Mouse (Mus musculus) mouse embryonic stem cell (cell line): ENCODE measurements around the gene Hacd1.

Experiments used
- in situ Hi-C, 2 experiments: fragments of 300-500 bp; cut with MboI; formaldehyde crosslinking; loops; 1 replicate in 1 of 2; 3 replicates in 1 of 2; pipeline ENCODE4 v1.14.3; 2019 to 2020; ENCODE audit warnings: low sequenced_read_pairs in 2 of 2, low pct_unique_long_range_greater_than_20kb in 1 of 2, mixed read lengths in 1 of 2; ENCODE audit not compliant: unreplicated experiment in 1 of 2

The Hacd1 gene

DNA sequence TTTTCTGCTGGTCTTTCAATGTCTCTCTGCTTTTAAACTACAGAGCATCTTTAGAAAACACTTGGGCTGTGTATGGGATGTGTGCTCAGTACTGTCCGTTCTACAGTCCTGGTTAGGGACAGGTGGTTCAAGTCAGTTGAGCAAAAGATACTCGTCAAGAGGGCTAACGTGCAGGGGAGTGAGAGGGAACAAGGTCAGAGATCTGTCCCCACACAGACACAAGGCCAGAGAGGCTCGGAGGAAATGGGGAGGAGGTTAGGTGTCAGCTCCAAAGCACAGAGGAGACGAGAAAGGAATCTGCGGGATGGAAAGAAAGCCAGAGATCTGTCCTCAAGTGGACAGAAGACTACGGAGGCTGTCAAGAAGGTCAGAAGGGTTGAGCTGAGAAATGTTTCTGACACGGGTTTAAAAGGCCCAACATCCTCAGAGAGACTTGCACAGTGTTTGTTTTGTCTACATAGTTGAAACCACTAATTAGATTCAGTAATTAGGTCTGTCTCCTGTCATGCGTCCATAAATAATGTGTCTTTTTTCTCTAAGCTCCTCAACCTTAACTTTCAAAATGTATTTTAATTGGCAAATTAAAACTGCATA lies 12.3 kb downstream of the Hacd1 start:
- in situ Hi-C loops = loop anchor here in 1 of 2 experiments (10.0 kb wide), 1 partner anchor 251 kb away; no protein-coding TSS in a partner anchor

DNA sequence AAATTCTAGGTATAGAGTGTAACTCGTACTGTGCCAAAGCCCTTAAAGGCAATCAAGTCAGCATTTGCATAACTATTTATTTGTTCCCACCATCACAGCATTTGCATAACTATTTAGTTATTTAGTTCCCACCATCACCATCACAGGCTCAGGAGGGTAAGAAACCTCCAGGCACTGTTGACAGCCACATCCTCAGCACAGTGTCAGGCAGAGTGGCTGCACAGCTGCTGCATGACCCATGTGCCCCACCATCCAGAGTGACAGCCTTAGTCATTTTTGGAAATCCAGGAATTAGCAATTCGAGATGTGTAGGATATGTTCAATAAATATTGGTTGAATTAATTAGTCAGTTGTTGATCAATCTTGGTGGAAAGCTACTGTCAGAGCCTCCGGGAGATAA lies 12.9 kb downstream of the Hacd1 start:
- in situ Hi-C loops = loop anchor here in 1 of 2 experiments (10.0 kb wide), 1 partner anchor 252 kb away; no protein-coding TSS in a partner anchor

- in situ Hi-C loops = loop anchor here in 1 of 2 experiments (10.0 kb wide), 1 partner anchor 254 kb away; no protein-coding TSS in a partner anchor
These were observed 14.7 kb downstream of the Hacd1 start for GRCm38 (mm10) chr2:14041249-14041648.

DNA sequence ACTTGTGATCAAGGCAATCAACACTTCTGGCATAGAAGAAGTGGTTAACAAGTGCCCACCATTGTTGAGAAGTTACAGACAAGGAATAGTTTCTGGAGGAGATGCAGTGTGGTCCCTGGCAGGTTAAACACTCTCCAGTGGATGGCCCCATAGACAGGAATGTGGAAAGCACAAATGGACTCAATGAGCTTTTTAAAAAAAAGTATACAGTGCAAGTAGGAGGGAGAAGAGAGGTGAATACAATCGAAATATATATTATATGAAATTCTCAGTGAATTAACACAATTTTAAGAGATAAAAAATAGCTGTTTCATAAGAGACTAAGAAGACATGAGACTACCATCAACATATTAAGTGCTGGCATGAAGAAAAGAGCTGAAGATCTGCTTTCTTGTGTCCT lies 36.7 kb downstream of the Hacd1 start:
- in situ Hi-C loops = no loop called here

DNA sequence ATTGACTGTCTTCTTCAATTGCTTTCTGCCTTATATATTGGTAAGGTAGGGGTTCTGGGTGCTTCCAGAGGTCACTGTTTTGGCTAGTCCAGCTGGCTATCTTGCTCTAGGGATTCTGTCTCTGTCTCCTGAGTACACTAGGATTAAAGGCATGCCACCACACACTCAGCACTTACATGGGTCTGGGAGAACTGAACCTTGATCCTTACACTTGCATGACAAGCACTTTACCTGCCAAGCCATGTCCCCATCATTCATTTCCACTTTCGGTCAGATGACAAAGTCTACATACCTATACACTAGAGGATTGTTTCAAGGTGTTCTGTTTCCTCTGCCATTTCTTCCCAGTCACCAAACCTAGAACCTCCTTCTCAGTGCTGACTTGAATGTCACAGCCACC lies 50.8 kb downstream of the Hacd1 start:
- in situ Hi-C loops = no loop called here

DNA sequence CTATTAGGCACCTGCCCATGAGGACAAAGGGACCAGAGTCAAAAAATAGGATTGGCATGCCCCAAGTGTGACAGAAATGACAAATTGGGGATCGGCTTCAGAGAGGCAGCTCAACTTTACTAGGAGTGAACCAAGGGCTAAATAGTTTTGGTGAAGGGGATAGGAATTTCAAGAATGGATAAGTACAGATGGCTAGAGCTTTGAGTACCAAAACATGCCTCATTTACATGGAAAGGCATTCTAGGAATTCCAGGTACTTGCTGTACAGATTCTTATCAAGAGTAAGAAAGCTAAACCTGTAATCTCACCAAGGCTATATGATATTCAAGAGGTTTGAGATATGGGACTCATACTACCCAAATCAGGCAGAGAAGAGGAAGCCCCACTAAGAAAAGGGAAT lies 95.8 kb downstream of the Hacd1 start:
- in situ Hi-C loops = no loop called here

- in situ Hi-C loops = no loop called here
These were observed 99.5 kb downstream of the Hacd1 start for GRCm38 (mm10) chr2:13956463-13956862.

GRCm38 (mm10) chr2:13938118-13938517 lies 117.8 kb downstream of the Hacd1 start:
- in situ Hi-C loops = no loop called here

DNA sequence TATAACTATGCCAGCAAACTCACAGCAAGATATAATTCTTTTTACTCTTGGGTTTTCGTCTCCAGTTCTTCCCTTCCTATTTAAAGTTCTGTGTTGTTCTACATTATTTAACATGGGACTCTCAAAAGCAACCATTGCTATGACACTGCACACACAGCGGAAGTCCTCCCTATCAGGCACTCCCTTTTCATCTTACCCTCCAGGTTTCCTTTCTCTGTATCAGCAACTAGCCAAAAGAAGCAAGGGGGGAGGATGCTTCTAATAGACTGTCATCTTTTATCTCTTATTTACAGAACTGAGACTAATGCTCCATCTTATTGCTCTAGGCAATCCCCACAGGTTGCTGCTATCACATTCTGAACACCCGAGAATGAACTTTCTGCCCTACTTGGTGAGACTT lies 120.6 kb downstream of the Hacd1 start:
- in situ Hi-C loops = no loop called here

DNA sequence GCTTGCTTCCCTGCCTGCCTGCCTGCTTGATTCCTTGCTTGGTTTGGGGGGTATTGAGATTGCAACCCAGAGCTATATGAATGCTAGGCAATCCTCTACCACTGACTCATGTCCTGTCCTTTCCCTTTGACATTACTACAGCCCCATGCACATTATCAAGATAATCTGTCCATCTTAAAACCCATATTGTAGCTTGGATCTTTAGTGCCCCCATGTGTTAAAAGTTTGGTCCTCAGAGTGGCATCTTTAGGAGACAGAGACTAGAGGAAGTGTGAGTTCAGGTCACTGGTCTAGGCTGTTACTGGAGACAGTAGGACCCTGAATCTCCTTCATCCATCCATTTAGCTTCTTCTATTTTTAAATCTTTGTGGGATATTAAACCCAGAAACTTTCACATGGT lies 123.7 kb downstream of the Hacd1 start:
- in situ Hi-C loops = no loop called here

- in situ Hi-C loops = no loop called here
These were observed 125.2 kb downstream of the Hacd1 start for GRCm38 (mm10) chr2:13930724-13931123.

GRCm38 (mm10) chr2:13888568-13888967 lies 167.4 kb downstream of the Hacd1 start:
- in situ Hi-C loops = no loop called here

DNA sequence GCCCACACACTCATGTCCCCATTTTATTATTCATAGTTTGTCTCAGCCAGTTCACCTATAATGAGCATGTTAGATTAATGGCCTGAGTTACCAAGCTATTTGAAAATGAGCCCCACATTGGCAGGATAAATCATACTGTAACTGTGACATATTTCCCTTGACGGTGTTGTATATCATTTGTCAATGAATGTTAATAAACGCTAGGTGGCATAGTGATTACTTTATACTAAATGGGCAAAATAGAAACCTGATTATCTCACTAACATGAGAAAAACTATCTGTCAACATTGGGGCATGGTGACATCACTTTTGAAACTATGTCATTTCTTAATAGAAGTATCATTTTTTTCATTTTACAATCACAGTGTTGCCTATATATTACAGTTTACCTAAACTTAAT lies 198.5 kb downstream of the Hacd1 start:
- in situ Hi-C loops = no loop called here

DNA sequence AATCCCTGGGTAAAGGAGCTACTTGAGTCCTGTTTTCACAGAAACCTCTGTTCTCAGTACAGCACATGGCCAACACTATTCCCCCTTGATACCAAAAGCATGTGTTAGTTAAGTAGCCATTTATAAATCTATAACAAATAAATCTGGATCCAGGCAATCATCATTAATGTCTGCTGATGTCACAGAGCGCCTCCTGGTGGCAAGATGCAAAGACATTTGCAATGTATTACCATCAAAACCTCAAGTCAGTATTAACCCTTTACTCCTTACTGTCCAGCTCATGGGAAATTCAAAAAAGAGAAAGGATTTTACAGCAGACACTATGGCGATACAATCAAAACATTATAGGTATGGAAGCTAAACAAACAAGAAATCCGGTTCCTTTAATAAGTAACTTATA lies 200.4 kb downstream of the Hacd1 start:
- in situ Hi-C loops = no loop called here

DNA sequence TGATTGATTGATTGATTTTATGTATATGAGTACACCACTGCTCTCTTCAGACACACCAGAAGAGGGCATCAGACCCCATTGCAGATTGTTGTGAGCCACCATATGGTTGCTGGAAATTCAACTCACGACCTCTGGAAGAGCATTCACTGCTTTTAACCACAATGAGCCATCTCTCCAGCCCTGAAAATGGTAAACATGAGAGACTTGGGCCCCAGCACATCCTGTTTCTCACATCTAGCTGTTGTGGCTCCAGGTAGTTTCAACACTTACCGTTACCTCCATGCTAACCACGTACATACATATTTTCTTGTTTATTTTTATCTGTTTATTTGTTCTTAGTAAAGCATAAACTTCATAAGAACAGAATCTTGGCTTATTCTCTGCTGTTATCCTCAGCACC lies 219.6 kb downstream of the Hacd1 start:
- in situ Hi-C loops = no loop called here

DNA sequence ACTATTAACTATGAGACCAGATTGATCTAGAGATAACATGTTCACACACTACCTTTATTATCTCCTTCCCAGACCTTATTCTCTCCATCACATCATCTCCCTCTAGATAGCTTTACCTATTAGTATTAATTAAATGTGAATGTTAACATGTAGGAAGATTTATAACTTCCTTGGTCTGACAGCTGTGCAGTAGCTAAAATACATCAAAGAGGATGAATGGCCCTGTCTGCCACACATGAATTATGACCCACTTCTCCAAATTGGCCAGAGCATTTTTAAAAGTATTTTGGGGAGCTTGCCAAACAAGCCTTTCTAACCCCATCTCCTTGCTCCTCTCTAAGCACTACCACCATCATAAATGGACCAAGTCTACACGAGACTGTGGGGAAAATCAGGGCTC lies 220.9 kb downstream of the Hacd1 start:
- in situ Hi-C loops = no loop called here

DNA sequence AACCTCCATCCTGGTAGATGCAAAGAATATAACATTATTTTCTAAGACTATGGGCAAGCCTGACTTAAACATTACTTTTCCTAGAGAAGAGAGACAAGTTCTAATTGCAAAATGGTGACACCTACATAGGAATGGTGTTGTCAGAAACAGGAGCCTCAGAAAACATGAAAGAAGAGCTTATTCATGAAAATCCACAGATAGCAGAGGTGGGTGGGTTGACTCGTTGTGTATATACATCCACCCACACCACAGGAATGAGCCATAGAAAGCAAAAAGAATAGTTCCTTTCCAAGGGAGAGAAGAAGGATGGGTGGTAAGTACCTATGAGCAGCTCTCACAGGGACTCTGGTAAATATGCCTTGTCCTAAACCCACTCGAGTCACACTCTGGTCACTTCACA lies 239.3 kb downstream of the Hacd1 start:
- in situ Hi-C loops = loop anchor here (25.0 kb wide), 1 partner anchor 529 kb away; no protein-coding TSS in a partner anchor

DNA sequence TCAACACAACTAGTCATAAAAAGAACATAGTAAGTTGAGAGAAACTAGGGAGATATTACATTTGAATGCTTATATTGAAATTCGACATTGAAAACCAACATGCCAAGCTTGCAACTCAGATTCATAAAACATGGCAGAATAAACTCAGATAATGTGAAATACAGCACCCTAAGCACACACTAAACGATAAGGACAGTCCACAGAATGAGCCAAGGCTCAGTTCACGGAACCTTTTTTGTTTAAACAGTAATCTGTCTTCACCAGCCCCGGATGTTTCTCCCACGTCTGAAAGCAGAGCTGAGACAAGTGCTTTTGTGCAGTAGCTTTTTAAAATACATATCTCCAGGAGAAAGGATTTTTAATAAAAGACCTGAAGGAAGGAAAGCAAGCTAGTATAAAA lies 247.3 kb downstream of the Hacd1 start:
- in situ Hi-C loops = loop anchor here (10.0 to 25.0 kb wide), 2 partner anchors 134 to 521 kb away; no protein-coding TSS in a partner anchor

DNA sequence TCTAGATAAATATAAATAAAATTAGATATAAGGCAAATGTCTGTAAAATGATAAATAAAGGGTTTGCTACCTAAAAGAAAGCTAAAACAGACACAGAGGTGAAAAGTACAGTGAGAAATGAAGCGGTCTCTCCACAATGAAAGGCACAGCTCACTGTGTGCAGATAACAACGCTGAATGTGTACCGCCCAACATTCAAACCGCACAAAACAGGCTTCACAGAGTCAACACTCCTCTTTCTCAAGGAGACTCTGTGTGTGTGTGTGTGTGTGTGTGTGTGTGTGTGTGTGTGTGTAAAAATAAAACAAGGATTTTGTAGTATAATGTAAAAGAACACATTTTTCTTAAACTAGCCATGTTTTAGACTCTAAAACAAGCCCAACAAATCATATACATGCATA lies 247.9 kb downstream of the Hacd1 start:
- in situ Hi-C loops = loop anchor here (10.0 to 25.0 kb wide), 2 partner anchors 133 to 521 kb away; no protein-coding TSS in a partner anchor

GRCm38 (mm10) chr2:13806120-13806519 lies 249.8 kb downstream of the Hacd1 start:
- in situ Hi-C loops = loop anchor here (10.0 to 25.0 kb wide), 2 partner anchors 131 to 519 kb away; no protein-coding TSS in a partner anchor
